Mouse (Mus musculus) intestine, embryonic 14.5 days (tissue): Measurements from ENCODE around the gene Olfr666. TPM values are rescaled to one million over a fixed set of nuclear protein-coding genes. Genes with fewer than 3 reads are reported as not detected.
"Not testable (repeated sequence)": the region's sequence is repeated elsewhere in the genome, so short reads cannot be mapped to it uniquely, and the experiment has no call there.

Source experiments
- ATAC-seq: fragments of 200-750 bp; cut with Nextera tagmentation; replicated peaks from 2 replicates; pipeline ENCODE4 v1.8.0; 2017; ENCODE audit warnings: low read depth, moderate number of reproducible peaks, moderate TSS enrichment, moderate library complexity; ENCODE audit not compliant: low FRiP score, low TSS enrichment
- DNase-seq: peaks from one replicate; pipeline ENCODE4 v3.0.0-alpha.2; 2018; ENCODE audit warnings: low spot score
- H3K27ac ChIP-seq: fragments of 300-500 bp; sonication (generic); 2 replicates; pipeline ENCODE4 v1.5.1; 2014; ENCODE audit warnings: low read depth, mild to moderate bottlenecking, control low read depth
- H3K27me3 ChIP-seq: fragments of 300-500 bp; sonication (generic); replicated peaks from 2 replicates; pipeline ENCODE4 v1.6.1; 2014; ENCODE audit warnings: low read length, control low read depth; ENCODE audit not compliant: control insufficient read depth, insufficient read depth
- H3K36me3 ChIP-seq: fragments of 300-500 bp; sonication (generic); 2 replicates; pipeline ENCODE4 v1.6.1; 2014; ENCODE audit warnings: low read length, control low read depth; ENCODE audit not compliant: control insufficient read depth, insufficient read depth
- H3K4me1 ChIP-seq: fragments of 300-500 bp; sonication (generic); replicated peaks from 2 replicates; pipeline ENCODE4 v1.6.1; 2014; ENCODE audit warnings: low read length, control low read depth, mixed read lengths; ENCODE audit not compliant: control insufficient read depth, insufficient read depth
- H3K4me2 ChIP-seq: fragments of 300-500 bp; sonication (generic); 2 replicates; pipeline ENCODE4 v1.6.1; 2014; ENCODE audit warnings: low read length
- H3K4me3 ChIP-seq: fragments of 300-500 bp; sonication (generic); 2 replicates; pipeline ENCODE4 v1.5.1; 2014; ENCODE audit warnings: low read depth, low read length, control low read depth, mixed read lengths
- H3K9ac ChIP-seq: fragments of 300-500 bp; sonication (generic); 2 replicates; pipeline ENCODE4 v1.6.1; 2014; ENCODE audit warnings: mild to moderate bottlenecking, low read length
- H3K9me3 ChIP-seq: fragments of 300-500 bp; sonication (generic); 2 replicates; pipeline ENCODE4 v1.6.1; 2016; ENCODE audit warnings: low read length, control low read depth; ENCODE audit not compliant: control insufficient read depth
- WGBS: fragments of 180-500 bp; shearing (Covaris S2); extraction: QIAGEN DNeasy Blood & Tissue Kit; methylation state at CpG from one replicate; pipeline ENCODE4 v1.1.7; 2014; 5-methylcytosine and 5-hydroxymethylcytosine counted together
- polyA plus RNA-seq: library from polyadenylated mRNA; unstranded; fragments of >200 nt; fragmentation: Nextera tagmentation; extraction: Ambion mirVana; gene quantifications from 2 replicates; pipeline ENCODE4 v1.2.1, GENCODE M21; 2014

Gene Olfr666
- not detected in 2 replicates for polyA plus RNA-seq

DNA sequence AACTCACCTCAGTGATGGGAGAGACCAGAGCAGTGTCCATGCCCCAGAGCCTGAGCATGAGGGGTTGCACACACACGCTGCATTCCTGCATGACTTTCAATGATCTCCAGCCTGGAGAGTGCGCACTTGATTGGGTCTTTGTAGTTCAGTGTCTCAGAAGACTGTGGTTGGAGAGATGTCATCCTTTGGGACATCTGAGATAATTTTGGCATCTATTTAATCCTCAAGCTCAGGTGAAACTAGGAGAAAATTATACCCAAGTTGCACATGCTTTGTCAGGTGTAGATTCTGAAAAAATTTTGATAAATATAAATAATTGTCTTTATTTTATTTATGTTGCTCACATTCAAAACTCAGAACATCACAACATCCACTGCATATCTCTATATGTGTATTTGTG is at the start of gene Olfr666:
Gene Olfr666, minus strand, starts transcription at position 101 of the 400 bp plus-strand sequence.
- no peak within 1 kb of the TSS for H3K9ac ChIP-seq

DNA sequence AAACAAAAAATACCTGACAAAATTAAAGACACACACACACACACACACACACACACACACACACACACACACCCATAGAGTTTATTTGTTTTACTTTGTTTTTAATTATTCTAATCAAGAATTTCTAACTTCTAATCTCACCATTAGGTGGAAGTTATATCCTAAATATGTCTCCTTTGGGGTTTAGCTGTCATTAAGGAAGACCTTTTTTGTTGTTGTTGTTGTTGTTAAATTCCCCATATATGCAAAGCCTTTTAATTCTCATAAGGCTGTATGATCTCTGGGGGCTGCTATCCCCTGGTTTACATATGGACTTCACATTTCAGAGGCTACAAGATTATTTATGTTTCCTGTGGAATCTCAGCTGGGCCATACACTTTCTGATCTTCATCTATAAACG is 38.2 kb upstream of the Olfr666 start, which contains the start of gene Olfr669:
Gene Olfr669, plus strand, starts transcription at position 301 of the 400 bp plus-strand sequence.
- H3K27me3 ChIP-seq = no peaks in the 10 kb centered on the region
- no peak within 1 kb of the TSS for H3K27ac ChIP-seq
- H3K9ac ChIP-seq = no peak within 1 kb of the TSS
- DNase-seq (no peak), ATAC-seq (no peak)
- H3K9me3 ChIP-seq = no peaks in the 10 kb centered on the region
- H3K36me3 ChIP-seq = no peaks in the 10 kb centered on the region
- no peaks in the 10 kb centered on the region for H3K4me1 ChIP-seq
- H3K4me2 ChIP-seq = no peak within 1 kb of the TSS
- WGBS = 80% methylated on average over 1 of the region's 1 CpGs
- no peak within 1 kb of the TSS for H3K4me3 ChIP-seq

More for the DNA sequence above, at the start of gene Olfr666:
- no peak within 1 kb of the TSS for H3K27ac ChIP-seq
- DNase-seq (no peak), ATAC-seq (no peak)
- 85% methylated on average over 2 of the region's 2 CpGs for WGBS
- H3K4me1 ChIP-seq = no peaks in the 10 kb centered on the region
- no peaks in the 10 kb centered on the region for H3K36me3 ChIP-seq
- no peaks in the 10 kb centered on the region for H3K9me3 ChIP-seq
- H3K4me2 ChIP-seq = no peak within 1 kb of the TSS
- H3K27me3 ChIP-seq = no peaks in the 10 kb centered on the region
- H3K4me3 ChIP-seq = no peak within 1 kb of the TSS

DNA sequence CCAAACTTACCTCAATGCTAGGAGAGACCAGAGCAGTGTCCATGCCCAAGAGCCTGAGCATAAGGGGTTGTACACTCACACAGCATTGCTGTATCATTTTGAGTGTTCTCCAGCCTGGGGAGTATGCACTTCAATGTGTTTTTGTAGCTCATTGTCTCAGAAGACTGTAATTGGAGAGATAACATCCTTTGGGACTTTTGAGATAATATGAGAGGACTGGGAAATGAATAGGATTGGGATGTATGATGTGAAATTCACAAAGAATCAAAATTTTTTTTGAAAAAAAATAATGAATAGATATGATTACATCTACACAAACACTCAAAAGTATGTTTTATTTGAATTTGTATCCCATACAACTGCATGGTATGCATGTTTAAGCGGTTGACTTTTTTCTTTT is 32.2 kb upstream of the Olfr666 start, which contains the start of gene Olfr668:
Gene Olfr668, minus strand, starts transcription at position 101 of the 400 bp plus-strand sequence.
- DNase-seq (no peak), ATAC-seq (no peak)
- H3K9me3 ChIP-seq = no peaks in the 10 kb centered on the region
- no peaks in the 10 kb centered on the region for H3K4me1 ChIP-seq
- H3K36me3 ChIP-seq = no peaks in the 10 kb centered on the region
- no peak within 1 kb of the TSS for H3K9ac ChIP-seq
- no peaks in the 10 kb centered on the region for H3K27me3 ChIP-seq
- no peak within 1 kb of the TSS for H3K4me3 ChIP-seq
- no peak within 1 kb of the TSS for H3K27ac ChIP-seq
- no peak within 1 kb of the TSS for H3K4me2 ChIP-seq
- WGBS = 65% methylated on average over 1 of the region's 1 CpGs

DNA sequence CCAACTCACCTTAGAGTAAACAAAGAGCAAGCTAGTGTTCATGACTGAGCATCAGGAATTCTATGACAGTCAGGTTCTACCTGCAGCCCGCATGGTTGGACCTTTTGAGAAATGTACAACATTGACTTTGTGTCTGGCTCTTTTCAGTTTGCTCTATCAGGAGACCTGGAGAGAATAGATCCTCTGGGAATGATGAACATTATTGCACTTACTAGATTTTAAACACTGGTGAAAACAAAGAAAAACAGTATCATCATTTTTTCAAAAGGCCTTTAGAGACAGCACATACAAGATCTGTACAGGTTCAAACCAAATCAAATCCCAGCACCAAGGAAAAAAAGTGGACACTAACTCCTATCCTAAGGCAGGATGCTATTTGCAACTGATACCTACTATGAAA is 25.6 kb upstream of the Olfr666 start, which contains the start of gene Olfr667:
Gene Olfr667, minus strand, starts transcription at position 101 of the 400 bp plus-strand sequence.
- H3K4me3 ChIP-seq = no peak within 1 kb of the TSS
- WGBS = 82% methylated on average over 1 of the region's 1 CpGs
- no peak within 1 kb of the TSS for H3K4me2 ChIP-seq
- ATAC-seq (no peak), DNase-seq (no peak)
- no peaks in the 10 kb centered on the region for H3K9me3 ChIP-seq
- H3K4me1 ChIP-seq = no peaks in the 10 kb centered on the region
- no peaks in the 10 kb centered on the region for H3K36me3 ChIP-seq
- no peak within 1 kb of the TSS for H3K9ac ChIP-seq
- H3K27me3 ChIP-seq = no peaks in the 10 kb centered on the region
- no peak within 1 kb of the TSS for H3K27ac ChIP-seq

DNA sequence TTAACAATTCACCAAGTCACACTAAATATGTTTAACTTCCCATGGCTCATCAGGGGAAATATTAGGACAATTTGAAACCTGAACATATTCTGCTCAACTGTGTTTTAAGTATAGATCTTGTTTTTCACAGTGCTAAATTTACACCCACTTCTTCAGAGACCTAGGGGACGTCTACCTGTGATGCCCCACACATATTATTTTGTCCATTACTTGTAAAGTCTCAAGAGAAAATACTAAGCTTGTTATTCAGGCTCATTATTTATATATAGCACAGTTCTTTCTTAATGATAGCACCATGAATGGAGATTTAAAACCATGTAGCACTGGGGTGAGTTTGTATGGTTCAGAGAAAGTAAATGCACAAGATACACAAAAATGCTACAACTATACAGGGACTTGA is 18.0 kb downstream of the Olfr666 start, which contains the start of gene Olfr665:
Gene Olfr665, plus strand, starts transcription at position 301 of the 400 bp plus-strand sequence.
- Histone ChIP-seq H3K9ac (no peak within 1 kb of the TSS), H3K27me3 (no peaks in the 10 kb centered on the region), H3K4me3 (no peak within 1 kb of the TSS), H3K27ac (no peak within 1 kb of the TSS), H3K4me2 (no peak within 1 kb of the TSS), H3K36me3 (no peaks in the 10 kb centered on the region), H3K4me1 (no peaks in the 10 kb centered on the region), H3K9me3 (no peaks in the 10 kb centered on the region)
- DNase-seq (no peak), ATAC-seq (no peak)
- 47% methylated on average over 1 of the region's 1 CpGs for WGBS

DNA sequence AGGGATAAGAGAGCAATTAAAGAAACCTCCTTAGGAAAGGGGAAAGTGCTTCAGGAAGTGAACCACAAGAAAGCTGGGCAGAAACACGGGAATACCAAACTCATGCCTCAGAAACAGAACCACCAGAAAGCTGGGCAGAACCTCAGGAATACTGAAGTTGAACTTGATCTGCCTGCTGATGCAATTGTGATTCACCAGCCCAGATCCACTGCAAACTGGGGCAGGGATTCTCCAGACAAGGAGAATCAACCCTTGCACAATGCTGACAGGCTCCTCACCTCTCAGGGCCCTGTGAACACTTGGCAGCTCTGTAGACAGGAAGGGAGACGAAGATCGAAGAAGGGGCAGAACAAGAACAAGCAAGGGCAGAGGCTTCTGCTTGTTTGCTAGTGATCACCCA is 34.4 kb downstream of the Olfr666 start:
- Histone ChIP-seq H3K4me2 (no peak overlapping the region), H3K9me3 (no peaks in the 10 kb centered on the region), H3K4me1 (no peaks in the 10 kb centered on the region), H3K27me3 (no peaks in the 10 kb centered on the region), H3K4me3 (no peak overlapping the region), H3K9ac (no peak overlapping the region), H3K27ac (no peak overlapping the region), H3K36me3 (no peaks in the 10 kb centered on the region)
- DNase-seq = no peak
- ATAC-seq = no peak
- 80% methylated on average over 3 of the region's 3 CpGs for WGBS

DNA sequence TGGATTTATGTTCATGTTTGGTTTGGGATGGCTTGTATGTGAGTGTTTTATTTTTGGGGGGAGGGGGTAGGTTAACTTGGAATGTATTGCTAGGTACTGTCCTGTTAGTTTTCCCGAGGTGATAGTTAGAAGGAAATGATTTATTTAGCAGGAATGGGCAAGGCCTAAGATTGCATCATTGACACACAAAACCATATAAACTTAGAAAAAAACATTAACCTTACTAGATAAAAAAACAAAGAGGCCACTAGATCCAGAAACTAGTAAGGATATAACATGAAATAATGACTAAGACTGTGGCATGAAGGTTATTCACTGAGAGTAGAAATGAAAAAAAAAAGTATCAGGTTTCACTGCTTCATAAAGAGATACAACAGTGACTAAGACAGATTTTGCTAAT is 38.1 kb downstream of the Olfr666 start:
- Histone ChIP-seq H3K9me3 (no peaks in the 10 kb centered on the region), H3K4me3 (no peak overlapping the region), H3K27ac (no peak overlapping the region), H3K4me1 (no peaks in the 10 kb centered on the region), H3K9ac (no peak overlapping the region), H3K4me2 (no peak overlapping the region), H3K36me3 (no peaks in the 10 kb centered on the region), H3K27me3 (no peaks in the 10 kb centered on the region)
- no peak for ATAC-seq
- 63% methylated on average over 1 of the region's 1 CpGs for WGBS
- DNase-seq = no peak

DNA sequence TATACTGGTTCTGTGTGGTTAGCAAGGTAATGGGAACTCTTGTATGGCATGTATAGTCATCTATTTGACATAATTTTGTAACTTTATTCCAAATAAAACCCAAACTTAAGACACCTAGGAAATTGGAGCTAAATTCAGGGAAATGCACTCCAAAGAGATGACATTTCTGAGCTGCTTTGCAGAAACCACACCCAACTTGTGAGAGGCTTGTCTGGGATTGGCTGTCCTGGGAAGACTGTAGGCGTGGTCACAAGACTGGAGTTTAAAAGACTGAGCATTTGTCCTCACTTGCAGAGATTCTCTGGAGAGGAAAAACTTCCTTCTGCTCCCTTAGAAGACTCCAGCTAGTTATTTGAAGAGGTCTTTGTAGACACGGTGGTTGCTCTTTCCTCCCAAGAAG is 39.0 kb downstream of the Olfr666 start, which contains the start of gene Usp17la:
Gene Usp17la, plus strand, starts transcription at position 301 of the 400 bp plus-strand sequence.
- not testable (repeated sequence) for H3K4me2 ChIP-seq, ATAC-seq

DNA sequence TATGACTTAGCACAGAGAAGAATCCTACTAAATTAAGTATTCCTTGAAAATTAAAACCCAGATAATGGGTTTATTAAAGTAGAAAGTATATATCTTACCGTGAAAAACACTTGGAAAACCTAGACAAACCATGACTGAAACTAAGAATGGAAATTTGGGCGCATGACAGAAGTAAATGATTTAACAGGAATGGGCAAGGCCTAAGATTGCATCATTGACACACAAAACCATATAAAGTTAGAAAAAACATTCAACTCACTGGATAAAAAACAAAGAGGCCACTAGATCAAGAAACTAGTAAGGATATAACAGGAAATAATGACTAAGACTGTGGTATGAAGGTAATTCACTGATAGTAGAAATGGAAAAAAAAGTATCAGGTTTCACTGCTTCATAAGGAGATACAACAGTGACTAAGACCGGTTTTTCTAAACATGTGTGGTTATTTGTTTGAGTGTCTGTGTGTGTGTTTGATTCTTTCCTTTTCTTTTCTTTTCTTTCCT is 40.5 kb downstream of the Olfr666 start:
- Histone ChIP-seq H3K27ac (no peak overlapping the region), H3K4me3 (no peak overlapping the region), H3K9ac (no peak overlapping the region), H3K27me3 (no peaks in the 10 kb centered on the region), H3K36me3 (no peaks in the 10 kb centered on the region), H3K9me3 (no peaks in the 10 kb centered on the region), H3K4me2 (no peak overlapping the region), H3K4me1 (no peaks in the 10 kb centered on the region)
- DNase-seq (no peak), ATAC-seq (no peak)
- 84% methylated on average over 3 of the region's 3 CpGs for WGBS

More for the DNA sequence above, 39.0 kb downstream of the Olfr666 start, which contains the start of gene Usp17la:
- H3K36me3 ChIP-seq, H3K27me3 ChIP-seq, DNase-seq, H3K9me3 ChIP-seq, H3K9ac ChIP-seq, H3K4me3 ChIP-seq, H3K27ac ChIP-seq, H3K4me1 ChIP-seq: not testable (repeated sequence)
- WGBS = 70% methylated on average over 2 of the region's 2 CpGs
